Mouse (Mus musculus) lung, postnatal 0 days (tissue): Measurements from ENCODE around the gene Btk. TPM values are rescaled to one million over a fixed set of nuclear protein-coding genes. Genes with fewer than 3 reads are reported as not detected.

Source experiments
- ATAC-seq: fragments of 200-750 bp; cut with Nextera tagmentation; 2 replicates; pipeline ENCODE4 v1.8.0; 2017; ENCODE audit warnings: moderate library complexity
- DNase-seq: peaks from one replicate; pipeline ENCODE4 v3.0.0-alpha.2; 2016; ENCODE audit warnings: low spot score
- H3K27ac ChIP-seq: fragments of 300-500 bp; sonication (generic); 2 replicates; pipeline ENCODE4 v1.5.1; 2014; ENCODE audit warnings: antibody characterized with exemption, mild to moderate bottlenecking, low read length, mixed read lengths
- H3K27me3 ChIP-seq: fragments of 300-500 bp; sonication (generic); replicated peaks from 2 replicates; pipeline ENCODE4 v1.6.1; 2014; ENCODE audit warnings: low read length, mixed read lengths; ENCODE audit not compliant: insufficient read depth
- H3K36me3 ChIP-seq: fragments of 300-500 bp; sonication (generic); 2 replicates; pipeline ENCODE4 v1.6.1; 2014; ENCODE audit warnings: low read length, mixed read lengths; ENCODE audit not compliant: insufficient read depth
- H3K4me1 ChIP-seq: fragments of 300-500 bp; sonication (generic); 2 replicates; pipeline ENCODE4 v1.6.1; 2014; ENCODE audit warnings: antibody characterized with exemption, low read depth, low read length, mixed read lengths; ENCODE audit not compliant: insufficient read depth
- H3K4me2 ChIP-seq: fragments of 300-500 bp; sonication (generic); replicated peaks from 2 replicates; pipeline ENCODE4 v1.6.1; 2014; ENCODE audit warnings: low read depth, mild to moderate bottlenecking, low read length, moderate library complexity, mixed read lengths
- H3K4me3 ChIP-seq: fragments of 300-500 bp; sonication (generic); 2 replicates; pipeline ENCODE4 v1.5.1; 2014; ENCODE audit warnings: low read depth, low read length
- H3K9ac ChIP-seq: fragments of 300-500 bp; sonication (generic); replicated peaks from 2 replicates; pipeline ENCODE4 v1.6.1; 2014; ENCODE audit warnings: low read depth, mild to moderate bottlenecking
- H3K9me3 ChIP-seq: fragments of 300-500 bp; sonication (generic); 2 replicates; pipeline ENCODE4 v1.6.1; 2016; ENCODE audit warnings: low read length, mixed read lengths
- CTCF ChIP-seq: IDR thresholded peaks from 2 replicates; pipeline ENCODE4 v1.5.1; 2016; ENCODE audit warnings: antibody characterized with exemption, mild to moderate bottlenecking
- EP300 ChIP-seq: IDR thresholded peaks from 2 replicates; pipeline ENCODE4 v1.6.1; 2016; ENCODE audit warnings: antibody characterized with exemption, mild to moderate bottlenecking, control low read depth
- WGBS: fragments of 180-500 bp; shearing (Covaris S2); extraction: QIAGEN DNeasy Blood & Tissue Kit; methylation state at CpG from one replicate; pipeline ENCODE4 v1.1.7; 2014; 5-methylcytosine and 5-hydroxymethylcytosine counted together
- polyA plus RNA-seq: library from polyadenylated mRNA; unstranded; fragments of >200 nt; fragmentation: Nextera tagmentation; extraction: Ambion mirVana; gene quantifications from 2 replicates; pipeline ENCODE4 v1.2.1, GENCODE M21; 2015

Btk gene
- polyA plus RNA-seq, 1 experiment from 2014 or later, result 2.2 TPM

DNA sequence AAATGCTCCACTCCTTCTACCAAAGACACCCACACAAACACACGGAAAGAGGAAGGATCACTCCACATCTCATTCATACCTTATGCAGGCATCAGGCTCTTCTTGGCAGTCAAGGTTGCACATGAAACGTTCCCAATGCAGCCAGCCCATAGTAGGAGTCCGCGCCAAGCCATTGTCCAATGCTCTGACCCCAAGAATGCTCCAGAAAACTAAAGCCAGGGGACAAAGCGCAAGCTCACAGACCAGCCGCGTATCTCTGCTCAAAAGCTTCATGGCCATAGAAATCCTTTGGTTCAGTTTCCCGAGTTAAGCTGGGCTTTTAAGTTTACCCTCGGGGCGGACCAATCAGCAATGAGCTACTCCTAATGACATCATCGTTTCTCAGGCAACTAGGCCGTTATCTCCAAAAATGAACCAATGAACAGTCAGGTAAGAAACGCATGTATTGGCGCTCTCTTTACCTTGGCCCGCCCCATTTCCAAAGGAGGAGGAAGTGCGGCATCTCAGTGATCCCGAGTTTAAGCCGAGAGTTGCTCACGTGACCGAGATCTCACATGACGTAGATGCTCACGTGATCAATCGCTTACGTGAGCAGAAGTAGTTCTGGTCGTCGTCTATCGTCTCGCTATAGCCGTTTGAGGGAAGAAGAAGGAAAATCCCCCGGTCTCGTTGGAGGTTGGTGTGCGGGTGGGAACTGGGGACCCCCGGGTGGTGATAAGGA lies 17.4 kb upstream of the Btk start, which contains the start of the genes Gla and Hnrnph2:
Gla (minus strand) TSS at position 467 of the 721 bp plus-strand sequence.
Hnrnph2 (plus strand) TSS at position 521 of the 721 bp plus-strand sequence.
- Histone ChIP-seq H3K36me3 (no peaks in the 10 kb centered on the region), H3K27ac (peak within 1 kb of the TSS; percentile 91), H3K27me3 (no peaks in the 10 kb centered on the region), H3K4me1 (no peaks in the 10 kb centered on the region), H3K4me3 (peak within 1 kb of the TSS; percentile 53), H3K9me3 (no peaks in the 10 kb centered on the region), H3K4me2 (peak within 1 kb of the TSS; percentile 56), H3K9ac (peak within 1 kb of the TSS; percentile 54)
- WGBS, result 15% methylated on average over 32 of the region's 33 CpGs
- peak; percentile 98 for ATAC-seq
- TF ChIP-seq CTCF (no peak), EP300 (peak; percentile 43; the same call in 1 of the 2 replicates)
- peak; percentile 98 for DNase-seq

DNA sequence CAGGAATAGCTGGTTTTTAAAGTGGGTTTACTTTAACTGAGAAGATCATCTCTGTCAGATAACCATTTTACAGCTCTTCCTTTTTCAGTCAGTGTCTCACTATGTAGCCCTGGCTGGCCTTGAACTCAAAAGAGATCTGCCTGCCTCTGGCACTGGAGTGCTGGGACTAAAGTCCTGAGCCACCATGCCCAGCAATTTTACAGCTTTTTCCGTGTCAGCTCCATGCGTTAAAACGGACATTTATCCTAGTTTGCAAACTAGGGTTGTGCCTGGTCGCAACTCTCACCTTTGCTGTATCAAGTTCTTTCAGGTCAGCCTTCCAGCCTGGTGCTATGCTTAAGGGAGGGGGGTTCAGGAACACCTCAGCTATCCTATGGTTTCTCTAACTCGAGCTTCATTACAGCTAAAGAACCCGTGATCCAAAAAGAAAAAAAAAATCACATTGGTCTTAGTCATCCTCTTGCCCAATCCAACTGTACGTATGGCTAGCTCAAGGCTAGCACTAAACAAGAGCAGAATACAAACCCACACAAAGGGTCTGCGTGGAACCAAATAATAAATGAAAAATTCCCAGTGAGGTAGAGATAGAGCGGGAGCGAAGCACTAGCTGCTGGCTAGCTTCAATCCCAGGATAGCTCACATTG lies 16.7 kb upstream of the Btk start:
- TF ChIP-seq EP300 (no peak), CTCF (no peak)
- peak overlapping the region; percentile 81 for H3K27ac ChIP-seq
- WGBS, result 15% methylated on average over 10 of the region's 10 CpGs
- no peaks in the 10 kb centered on the region for H3K9me3 ChIP-seq
- no peaks in the 10 kb centered on the region for H3K4me1 ChIP-seq
- H3K36me3 ChIP-seq, result no peaks in the 10 kb centered on the region
- peak overlapping the region; percentile 26; the same call in 1 of the 2 replicates for H3K9ac ChIP-seq
- H3K4me2 ChIP-seq, result peak overlapping the region; percentile 56
- DNase-seq, result peak; percentile 23
- peak overlapping the region; percentile 46 for H3K4me3 ChIP-seq
- no peak for ATAC-seq
- no peaks in the 10 kb centered on the region for H3K27me3 ChIP-seq

DNA sequence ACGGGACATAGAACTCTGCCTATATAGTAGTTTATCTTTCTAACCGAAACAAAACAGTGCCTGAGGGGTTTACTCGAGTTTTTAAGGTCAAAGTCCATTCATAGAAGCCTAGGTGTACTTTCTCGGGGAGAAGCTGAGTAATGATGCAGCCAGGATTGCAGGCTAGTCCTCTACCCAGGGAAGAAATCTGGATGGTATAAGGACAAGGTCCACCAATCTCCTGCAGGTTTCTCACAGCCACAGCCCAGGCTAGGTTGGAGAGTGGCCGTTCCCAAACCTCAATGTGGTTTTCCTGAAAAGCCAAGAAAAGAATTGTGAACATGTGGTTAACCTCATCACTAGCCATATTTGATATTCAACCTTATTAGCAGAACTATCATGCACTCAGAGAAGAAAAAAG lies 6.5 kb upstream of the Btk start:
- TF ChIP-seq CTCF (no peak), EP300 (no peak)
- no peak overlapping the region for H3K4me2 ChIP-seq
- WGBS, result 47% methylated on average over 5 of the region's 5 CpGs
- H3K4me1 ChIP-seq, result no peaks in the 10 kb centered on the region
- H3K9me3 ChIP-seq, result no peaks in the 10 kb centered on the region
- H3K36me3 ChIP-seq, result no peaks in the 10 kb centered on the region
- H3K27me3 ChIP-seq, result no peaks in the 10 kb centered on the region
- DNase-seq (no peak), ATAC-seq (no peak)
- no peak overlapping the region for H3K27ac ChIP-seq
- no peak overlapping the region for H3K4me3 ChIP-seq
- H3K9ac ChIP-seq, result no peak overlapping the region

GRCm38 (mm10) chrX:134588997-134589396 lies 5.6 kb upstream of the Btk start:
- no peak for DNase-seq
- 86% methylated on average over 3 of the region's 3 CpGs for WGBS
- H3K4me3 ChIP-seq, result no peak overlapping the region
- no peaks in the 10 kb centered on the region for H3K4me1 ChIP-seq
- no peak for ATAC-seq
- no peaks in the 10 kb centered on the region for H3K36me3 ChIP-seq
- TF ChIP-seq CTCF, result no peak
- no peak for TF ChIP-seq EP300
- H3K9ac ChIP-seq, result no peak overlapping the region
- no peaks in the 10 kb centered on the region for H3K9me3 ChIP-seq
- H3K4me2 ChIP-seq, result no peak overlapping the region
- no peaks in the 10 kb centered on the region for H3K27me3 ChIP-seq
- H3K27ac ChIP-seq, result no peak overlapping the region

DNA sequence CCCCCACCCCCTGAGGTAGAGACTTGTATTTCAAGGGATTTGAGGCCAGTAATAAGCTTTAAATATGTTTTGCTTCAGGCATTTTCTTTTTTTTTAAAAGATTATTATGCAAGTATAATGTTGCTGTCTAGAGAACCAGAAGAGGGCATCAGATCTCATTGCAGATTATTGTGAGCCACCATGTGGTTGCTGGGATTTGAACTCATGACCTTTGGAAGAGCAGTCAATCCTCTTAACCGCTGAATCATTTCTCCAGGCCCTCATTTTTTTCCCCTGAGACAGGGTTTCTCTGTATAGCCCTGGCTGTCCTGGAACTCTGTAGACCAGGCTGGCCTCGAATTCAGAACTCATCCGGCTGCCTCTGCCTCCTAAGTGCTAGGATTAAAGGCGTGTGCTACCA lies 4.9 kb upstream of the Btk start:
- WGBS, result 74% methylated on average over 4 of the region's 4 CpGs
- Histone ChIP-seq H3K4me1 (no peaks in the 10 kb centered on the region), H3K4me3 (no peak overlapping the region), H3K27ac (no peak overlapping the region), H3K27me3 (no peaks in the 10 kb centered on the region), H3K9me3 (no peaks in the 10 kb centered on the region), H3K36me3 (no peaks in the 10 kb centered on the region), H3K9ac (no peak overlapping the region), H3K4me2 (no peak overlapping the region)
- no peak for DNase-seq
- no peak for ATAC-seq
- TF ChIP-seq EP300 (no peak), CTCF (no peak)

- TF ChIP-seq EP300 (no peak), CTCF (no peak)
Observed at GRCm38 (mm10) chrX:134586447-134586846, 3.1 kb upstream of the Btk start.

More at GRCm38 (mm10) chrX:134586447-134586846, 3.1 kb upstream of the Btk start:
- no peaks in the 10 kb centered on the region for H3K27me3 ChIP-seq
- 0 out of 2 replicates have a peak overlapping the region, but pooled peaks have one; percentile 76 for H3K27ac ChIP-seq
- no peaks in the 10 kb centered on the region for H3K9me3 ChIP-seq
- ATAC-seq (no peak), DNase-seq (no peak)
- H3K36me3 ChIP-seq, result no peaks in the 10 kb centered on the region
- WGBS, result 25% methylated on average over 8 of the region's 8 CpGs
- peak overlapping the region; percentile 53 for H3K4me2 ChIP-seq
- peak overlapping the region; percentile 32 for H3K9ac ChIP-seq
- H3K4me3 ChIP-seq, result peak overlapping the region; percentile 43
- H3K4me1 ChIP-seq, result no peaks in the 10 kb centered on the region
